Mouse (Mus musculus) E14TG2a.4 (cell line): ENCODE measurements at regions not wholly inside any gene's neighbourhood (a gene's known extent, or its start where the extent isn't known, plus 50 kb on each side); places are given as distances from the start of the nearest gene placed in this dataset.

Source experiments
- H3K27me3 ChIP-seq: 2 replicates; pipeline ENCODE4 v1.6.1; 2014; ENCODE audit warnings: low read length, control low read depth; ENCODE audit not compliant: insufficient read depth
- H3K36me3 ChIP-seq: 2 replicates; pipeline ENCODE4 v1.6.1; 2014; ENCODE audit warnings: low read length, control low read depth; ENCODE audit not compliant: insufficient read depth
- H3K4me1 ChIP-seq: replicated peaks from 2 replicates; pipeline ENCODE4 v1.6.1; 2014; ENCODE audit warnings: low read depth, low read length, control low read depth
- H3K4me3 ChIP-seq: replicated peaks from 2 replicates; pipeline ENCODE4 v1.5.1; 2014; ENCODE audit warnings: mild to moderate bottlenecking, low read length
- H3K9me3 ChIP-seq: 2 replicates; pipeline ENCODE4 v1.6.1; 2014; ENCODE audit warnings: low read length, control low read depth
- CTCF ChIP-seq: conservative IDR thresholded peaks from 2 replicates; pipeline ENCODE4 v1.5.1; 2014; ENCODE audit warnings: low read length
- NANOG ChIP-seq: IDR thresholded peaks from 2 replicates; pipeline ENCODE4 v1.6.1; 2014; ENCODE audit warnings: borderline replicate concordance, low read length, mixed read lengths
- POU5F1 ChIP-seq: IDR thresholded peaks from 2 replicates; pipeline ENCODE4 v1.6.1; 2014; ENCODE audit warnings: low read length, borderline replicate concordance

- TF ChIP-seq CTCF, result no peak
- no peak for TF ChIP-seq POU5F1
- TF ChIP-seq NANOG, result no peak
- Histone ChIP-seq H3K4me3 (no peak overlapping the region), H3K36me3 (no peaks in the 10 kb centered on the region), H3K4me1 (no peaks in the 10 kb centered on the region), H3K27me3 (no peaks in the 10 kb centered on the region), H3K9me3 (no peaks in the 10 kb centered on the region)
Observed at GRCm38 (mm10) chr10:118622131-118622530, 181.3 kb downstream of the Ifng start.

- H3K4me3 ChIP-seq, result no peak overlapping the region
- H3K4me1 ChIP-seq, result no peaks in the 10 kb centered on the region
- H3K27me3 ChIP-seq, result no peaks in the 10 kb centered on the region
- no peaks in the 10 kb centered on the region for H3K36me3 ChIP-seq
- no peaks in the 10 kb centered on the region for H3K9me3 ChIP-seq
- no peak for TF ChIP-seq POU5F1
- TF ChIP-seq NANOG, result no peak
- no peak for TF ChIP-seq CTCF
Observed at GRCm38 (mm10) chr10:118622916-118623315, 182.1 kb downstream of the Ifng start.

GRCm38 (mm10) chr10:118624368-118624767 is 183.5 kb downstream of the Ifng start:
- Histone ChIP-seq H3K4me1 (no peaks in the 10 kb centered on the region), H3K36me3 (no peaks in the 10 kb centered on the region), H3K27me3 (no peaks in the 10 kb centered on the region; the same call in 1 of the 2 replicates), H3K9me3 (no peaks in the 10 kb centered on the region), H3K4me3 (no peak overlapping the region)
- TF ChIP-seq POU5F1, result no peak
- no peak for TF ChIP-seq NANOG
- TF ChIP-seq CTCF, result no peak

- no peak overlapping the region for H3K4me3 ChIP-seq
- TF ChIP-seq POU5F1 (no peak), NANOG (no peak), CTCF (no peak)
Observed at GRCm38 (mm10) chr10:118628000-118628399, 187.2 kb downstream of the Ifng start.

GRCm38 (mm10) chr10:118629360-118630040 is 188.7 kb downstream of the Ifng start:
- no peak overlapping the region for H3K4me3 ChIP-seq
- H3K36me3 ChIP-seq, result no peaks in the 10 kb centered on the region
- no peaks in the 10 kb centered on the region for H3K4me1 ChIP-seq
- no peaks in the 10 kb centered on the region for H3K9me3 ChIP-seq
- TF ChIP-seq CTCF (no peak), POU5F1 (no peak), NANOG (no peak)
- no peaks in the 10 kb centered on the region; the same call in 1 of the 2 replicates for H3K27me3 ChIP-seq

More at GRCm38 (mm10) chr10:118628000-118628399, 187.2 kb downstream of the Ifng start:
- no peaks in the 10 kb centered on the region for H3K36me3 ChIP-seq
- H3K27me3 ChIP-seq, result no peaks in the 10 kb centered on the region; the same call in 1 of the 2 replicates
- no peaks in the 10 kb centered on the region for H3K4me1 ChIP-seq
- H3K9me3 ChIP-seq, result no peaks in the 10 kb centered on the region

- Histone ChIP-seq H3K4me3 (no peak overlapping the region), H3K27me3 (no peaks in the 10 kb centered on the region; the same call in 1 of the 2 replicates), H3K36me3 (no peaks in the 10 kb centered on the region), H3K4me1 (no peaks in the 10 kb centered on the region), H3K9me3 (no peaks in the 10 kb centered on the region)
- no peak for TF ChIP-seq CTCF
- no peak for TF ChIP-seq NANOG
- TF ChIP-seq POU5F1, result no peak
Observed at GRCm38 (mm10) chr10:118631786-118632185, 190.9 kb downstream of the Ifng start.

- H3K36me3 ChIP-seq, result no peaks in the 10 kb centered on the region
- H3K9me3 ChIP-seq, result peaks cover under 1% of the 10 kb centered on the region; the same call in 1 of the 2 replicates
- H3K27me3 ChIP-seq, result no peaks in the 10 kb centered on the region; the same call in 1 of the 2 replicates
- no peak for TF ChIP-seq NANOG
- TF ChIP-seq CTCF, result no peak
- no peak for TF ChIP-seq POU5F1
- H3K4me3 ChIP-seq, result no peak overlapping the region
- no peaks in the 10 kb centered on the region for H3K4me1 ChIP-seq
Observed at GRCm38 (mm10) chr10:118632187-118632586, 191.3 kb downstream of the Ifng start.

- TF ChIP-seq CTCF (no peak), POU5F1 (no peak), NANOG (no peak)
- peaks cover 13% of the 10 kb centered on the region for H3K9me3 ChIP-seq
- H3K4me3 ChIP-seq, result no peak overlapping the region
- no peaks in the 10 kb centered on the region for H3K4me1 ChIP-seq
- no peaks in the 10 kb centered on the region for H3K36me3 ChIP-seq
- H3K27me3 ChIP-seq, result no peaks in the 10 kb centered on the region; the same call in 1 of the 2 replicates
Observed at GRCm38 (mm10) chr10:118633429-118633828, 192.6 kb downstream of the Ifng start.

GRCm38 (mm10) chr10:118639097-118639496 is 198.3 kb downstream of the Ifng start:
- no peaks in the 10 kb centered on the region for H3K27me3 ChIP-seq
- no peak overlapping the region for H3K4me3 ChIP-seq
- no peaks in the 10 kb centered on the region for H3K4me1 ChIP-seq
- H3K9me3 ChIP-seq, result peaks cover 26% of the 10 kb centered on the region
- TF ChIP-seq CTCF (no peak), POU5F1 (no peak), NANOG (no peak)
- H3K36me3 ChIP-seq, result no peaks in the 10 kb centered on the region
